Mouse (Mus musculus): ENCODE measurements around the gene A530084C06Rik.

A530084C06Rik gene

DNA sequence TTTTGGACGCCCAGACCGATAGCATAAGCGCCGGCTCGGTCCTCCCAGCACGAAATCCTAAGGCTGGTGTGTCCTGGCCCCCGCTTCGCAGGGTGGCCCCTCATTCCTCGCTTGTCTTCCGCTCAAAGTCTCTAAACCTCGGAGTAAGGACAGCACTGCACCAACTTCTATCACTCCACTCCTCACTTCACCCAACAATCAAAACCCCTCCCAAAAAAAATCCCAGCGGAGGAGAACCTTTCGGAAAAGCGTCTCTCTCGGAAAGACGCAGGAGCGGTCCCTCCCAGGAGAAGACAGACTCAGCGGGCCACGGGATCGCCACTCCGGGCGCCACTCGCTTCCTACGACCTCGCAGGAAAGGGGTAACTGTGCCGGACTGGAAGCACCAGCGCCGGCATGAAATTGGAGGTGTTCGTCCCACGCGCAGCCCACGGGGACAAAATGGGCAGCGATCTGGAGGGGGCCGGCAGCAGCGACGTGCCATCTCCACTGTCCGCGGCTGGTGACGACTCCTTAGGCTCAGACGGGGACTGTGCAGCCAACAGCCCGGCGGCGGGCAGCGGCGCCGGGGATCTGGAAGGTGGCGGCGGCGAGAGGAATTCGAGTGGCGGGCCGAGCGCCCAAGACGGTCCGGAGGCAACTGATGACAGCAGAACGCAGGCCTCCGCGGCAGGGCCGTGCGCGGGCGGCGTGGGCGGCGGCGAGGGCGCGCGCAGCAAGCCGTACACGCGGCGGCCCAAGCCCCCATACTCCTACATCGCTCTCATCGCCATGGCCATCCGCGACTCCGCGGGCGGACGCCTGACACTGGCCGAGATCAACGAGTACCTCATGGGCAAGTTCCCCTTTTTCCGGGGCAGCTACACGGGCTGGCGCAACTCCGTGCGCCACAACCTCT is at the start of gene A530084C06Rik:
Gene A530084C06Rik (minus strand): TSS at position 813 of the 898 bp plus-strand sequence.
- DNase-seq (ENCODE audit: low spot score in 2 of 2): no peak

GRCm38 (mm10) chr13:31603964-31604363 is 44.8 kb upstream of the A530084C06Rik start:
- no peak for DNase-seq (ENCODE audit: low spot score in 2 of 2)

DNA sequence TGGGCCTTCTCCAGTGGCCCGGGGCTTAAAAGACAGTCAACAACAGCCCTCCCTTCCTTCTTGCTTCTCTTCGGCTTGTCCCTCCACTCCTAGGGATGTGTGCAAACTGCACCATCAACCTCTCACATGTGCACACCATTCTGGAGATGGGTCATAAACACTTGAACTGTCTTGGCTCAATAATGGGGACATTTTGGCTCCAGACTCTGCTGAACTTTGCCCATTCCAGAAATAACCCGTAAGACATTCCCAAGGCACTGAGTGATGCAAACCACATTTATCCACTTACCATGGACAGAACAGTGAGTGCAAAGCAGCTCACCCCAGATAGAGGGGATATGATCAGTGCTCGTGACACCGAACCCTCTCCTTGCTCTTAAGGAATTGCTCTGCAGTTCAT is 40.4 kb upstream of the A530084C06Rik start:
- DNase-seq (ENCODE audit: low spot score in 2 of 2): no peak

DNA sequence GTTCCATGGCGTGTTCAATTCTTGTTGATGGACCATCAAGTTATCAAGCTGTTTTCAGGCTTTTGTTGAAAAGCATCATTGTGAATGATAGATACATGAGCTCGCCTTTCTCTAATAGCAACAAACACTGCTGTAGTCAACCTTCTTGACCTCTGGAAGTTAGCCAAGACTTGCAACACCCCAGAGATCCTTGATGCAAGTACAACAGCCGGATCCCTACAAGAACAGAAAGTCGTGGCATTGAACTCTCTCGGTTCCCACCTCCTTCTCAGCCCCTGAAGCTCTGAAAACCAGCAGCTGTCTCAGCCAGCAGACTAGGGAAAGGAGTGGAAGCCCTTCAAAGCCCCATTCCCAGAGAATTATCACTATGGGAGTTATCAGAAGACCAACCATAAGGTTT is 28.2 kb upstream of the A530084C06Rik start:
- no peak for DNase-seq (ENCODE audit: low spot score in 2 of 2)

DNA sequence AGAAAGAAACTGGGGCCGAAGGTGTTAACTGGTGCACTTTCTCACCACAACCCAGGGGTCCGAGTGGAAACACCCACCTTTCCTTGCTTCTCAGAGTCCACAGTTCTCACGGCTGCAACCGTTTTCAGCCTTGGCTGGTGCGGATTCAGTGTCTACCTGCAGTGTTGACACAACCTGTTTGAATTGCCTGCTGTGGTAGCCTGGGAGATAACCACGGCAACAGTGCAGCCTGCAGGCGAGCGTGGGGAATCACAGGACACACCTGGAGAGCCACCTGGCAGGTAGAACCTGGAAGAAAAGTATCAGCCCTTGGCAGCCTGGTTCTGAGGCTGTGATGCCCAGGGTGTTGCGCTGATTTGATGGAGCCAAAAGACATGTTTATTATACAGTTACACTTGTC is 20.7 kb upstream of the A530084C06Rik start:
- no peak for DNase-seq (ENCODE audit: low spot score in 2 of 2)

- no peak for DNase-seq (ENCODE audit: low spot score in 2 of 2)
Measured at GRCm38 (mm10) chr13:31578389-31578788, 19.3 kb upstream of the A530084C06Rik start.

GRCm38 (mm10) chr13:31577576-31577975 is 18.4 kb upstream of the A530084C06Rik start:
- DNase-seq (ENCODE audit: low spot score in 2 of 2): no peak

DNA sequence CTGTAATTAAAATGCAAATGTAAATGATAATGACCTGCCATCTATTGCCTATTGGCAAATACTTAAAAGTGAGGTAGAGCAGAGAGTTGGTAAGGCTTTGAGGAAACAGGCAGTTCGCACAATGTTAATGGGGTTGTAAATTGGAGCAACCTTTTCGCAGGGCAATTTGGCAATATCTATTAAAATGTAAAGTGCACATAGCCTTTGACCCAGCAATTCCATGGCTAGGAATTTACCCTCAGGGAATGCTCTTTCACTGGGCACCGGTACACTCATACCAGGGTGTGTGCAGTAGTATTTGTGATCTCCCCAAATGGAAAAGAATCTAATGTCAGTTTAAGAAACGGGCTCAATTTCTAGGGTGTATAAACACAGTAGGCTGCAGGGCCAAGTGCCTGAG is 17.6 kb upstream of the A530084C06Rik start:
- no peak for DNase-seq (ENCODE audit: low spot score in 2 of 2)

- no peak for DNase-seq (ENCODE audit: low spot score in 2 of 2)
Measured at GRCm38 (mm10) chr13:31574627-31575026, 15.5 kb upstream of the A530084C06Rik start.

DNA sequence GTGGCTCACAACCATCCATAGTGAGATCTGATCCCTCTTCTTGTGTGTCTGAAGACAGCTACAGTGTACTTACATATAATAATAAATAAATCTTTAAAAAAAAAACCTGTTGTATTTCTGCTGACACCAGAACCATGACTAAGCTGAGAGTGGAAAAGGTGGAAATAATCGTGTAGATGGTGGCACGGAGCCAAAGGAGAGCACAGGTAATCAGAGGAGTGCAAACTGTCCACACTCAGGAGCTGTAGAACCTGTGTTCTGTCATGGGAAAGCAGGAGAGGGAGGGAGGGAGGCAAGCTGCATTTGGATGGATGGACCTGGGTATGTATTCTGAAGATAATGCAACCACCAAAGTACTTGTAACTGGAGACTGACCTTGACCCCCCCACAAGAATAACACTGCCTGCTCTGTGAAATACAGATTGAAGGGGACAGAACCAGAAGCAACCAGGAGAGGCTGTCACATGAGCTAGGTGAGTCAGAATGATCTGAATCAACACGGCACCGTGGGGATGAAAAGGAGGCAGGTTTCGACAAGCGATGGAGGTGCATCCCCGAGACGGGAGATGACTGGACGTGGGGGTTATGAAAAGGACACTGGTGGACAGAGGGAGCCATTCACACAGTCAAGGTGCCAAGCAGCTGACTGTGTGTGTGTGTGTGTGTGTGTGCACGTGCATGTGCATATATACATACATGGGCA is 13.8 kb upstream of the A530084C06Rik start:
- DNase-seq (ENCODE audit: low spot score in 2 of 2): no peak

GRCm38 (mm10) chr13:31567617-31568294 is 8.6 kb upstream of the A530084C06Rik start:
- DNase-seq (ENCODE audit: low spot score in 2 of 2): no peak

GRCm38 (mm10) chr13:31567099-31567498 is 8.0 kb upstream of the A530084C06Rik start:
- no peak for DNase-seq (ENCODE audit: low spot score in 2 of 2)

GRCm38 (mm10) chr13:31564394-31564793 is 5.3 kb upstream of the A530084C06Rik start:
- no peak for DNase-seq (ENCODE audit: low spot score in 2 of 2)

DNA sequence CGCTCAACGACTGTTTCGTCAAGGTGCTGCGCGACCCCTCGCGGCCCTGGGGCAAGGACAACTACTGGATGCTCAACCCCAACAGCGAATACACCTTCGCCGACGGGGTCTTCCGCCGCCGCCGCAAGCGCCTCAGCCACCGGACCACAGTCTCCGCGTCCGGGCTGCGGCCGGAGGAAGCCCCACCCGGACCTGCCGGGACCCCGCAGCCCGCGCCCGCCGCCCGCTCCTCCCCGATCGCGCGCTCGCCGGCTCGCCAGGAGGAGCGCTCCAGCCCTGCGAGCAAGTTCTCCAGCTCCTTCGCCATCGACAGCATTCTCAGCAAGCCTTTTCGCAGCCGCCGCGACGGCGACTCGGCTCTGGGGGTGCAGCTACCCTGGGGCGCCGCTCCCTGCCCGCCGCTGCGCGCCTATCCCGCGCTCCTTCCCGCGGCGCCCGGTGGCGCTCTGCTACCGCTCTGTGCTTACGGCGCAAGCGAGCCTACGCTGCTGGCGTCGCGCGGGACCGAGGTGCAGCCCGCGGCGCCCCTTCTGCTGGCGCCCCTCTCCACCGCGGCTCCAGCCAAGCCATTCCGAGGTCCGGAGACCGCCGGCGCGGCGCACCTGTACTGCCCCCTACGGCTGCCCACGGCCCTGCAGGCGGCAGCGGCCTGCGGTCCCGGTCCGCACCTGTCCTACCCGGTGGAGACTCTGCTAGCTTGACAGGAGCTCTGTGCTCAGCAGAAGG is 449 bp upstream of the A530084C06Rik start:
- DNase-seq (ENCODE audit: low spot score in 2 of 2): no peak

DNA sequence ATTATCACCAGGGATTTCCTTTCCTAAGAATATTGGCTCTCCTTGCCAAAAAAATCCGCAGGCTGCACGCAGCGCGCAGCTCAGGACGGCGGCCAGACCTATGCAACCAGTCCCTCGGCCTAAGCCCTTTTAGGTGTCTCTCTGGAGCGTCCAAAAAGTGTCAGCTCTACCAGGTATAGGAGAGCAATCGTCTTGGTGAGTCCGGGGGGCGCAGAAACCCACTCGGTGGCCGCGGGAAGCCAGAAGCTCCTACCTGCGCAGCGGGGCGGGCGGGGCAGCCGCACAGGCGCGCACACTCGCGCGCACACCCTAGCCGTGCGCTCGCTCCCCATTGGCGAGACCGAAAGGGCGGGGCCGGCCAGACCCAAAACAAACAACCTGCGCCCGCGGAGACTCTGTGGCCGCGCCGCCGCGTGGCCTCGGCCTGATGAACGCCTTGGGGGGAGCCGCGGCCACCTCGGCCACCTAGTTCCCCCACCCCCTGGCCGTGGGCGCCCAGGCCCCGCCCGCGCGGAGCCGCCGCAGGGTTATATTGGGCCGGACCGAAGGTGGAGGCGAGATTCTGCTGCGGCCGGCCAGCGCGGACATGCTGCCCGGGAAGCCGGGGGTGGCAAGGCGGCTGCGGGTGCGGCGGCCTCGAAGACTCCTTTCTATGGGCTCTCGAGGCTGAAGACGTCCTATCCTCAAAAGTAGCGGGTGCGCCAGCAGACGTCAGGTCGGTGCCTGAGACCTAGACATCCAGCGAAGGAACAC is 1.2 kb downstream of the A530084C06Rik start:
- no peak for DNase-seq (ENCODE audit: low spot score in 2 of 2)

- no peak for DNase-seq (ENCODE audit: low spot score in 2 of 2)
Measured at GRCm38 (mm10) chr13:31556964-31557767, 2.0 kb downstream of the A530084C06Rik start.

- DNase-seq (ENCODE audit: low spot score in 2 of 2): no peak
Measured at GRCm38 (mm10) chr13:31555834-31556233, 3.3 kb downstream of the A530084C06Rik start, which contains the start of gene Foxq1. Foxq1 (plus strand) TSS chr13:31556134.

GRCm38 (mm10) chr13:31547610-31548009 is 11.5 kb downstream of the A530084C06Rik start:
- DNase-seq (ENCODE audit: low spot score in 2 of 2): no peak

DNA sequence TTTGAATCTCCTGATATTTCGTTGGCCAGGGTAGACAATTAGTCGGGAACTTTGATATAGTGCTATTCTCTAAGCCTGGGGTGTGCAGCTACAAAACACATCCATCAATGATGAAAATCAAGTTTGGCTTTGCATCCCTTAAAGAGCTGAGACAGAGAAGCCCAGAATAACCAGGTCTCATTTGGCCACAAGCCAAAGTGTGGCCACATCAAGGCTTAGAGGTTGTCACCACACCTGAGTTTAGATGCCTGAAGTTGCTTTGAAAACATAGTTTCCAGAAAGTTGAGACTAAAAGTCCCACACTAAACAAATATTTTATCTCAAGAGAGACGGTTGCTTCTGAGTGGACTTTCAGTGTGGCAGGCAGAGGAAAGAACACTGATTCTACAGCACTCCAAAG is 11.9 kb downstream of the A530084C06Rik start:
- no peak for DNase-seq (ENCODE audit: low spot score in 2 of 2)

DNA sequence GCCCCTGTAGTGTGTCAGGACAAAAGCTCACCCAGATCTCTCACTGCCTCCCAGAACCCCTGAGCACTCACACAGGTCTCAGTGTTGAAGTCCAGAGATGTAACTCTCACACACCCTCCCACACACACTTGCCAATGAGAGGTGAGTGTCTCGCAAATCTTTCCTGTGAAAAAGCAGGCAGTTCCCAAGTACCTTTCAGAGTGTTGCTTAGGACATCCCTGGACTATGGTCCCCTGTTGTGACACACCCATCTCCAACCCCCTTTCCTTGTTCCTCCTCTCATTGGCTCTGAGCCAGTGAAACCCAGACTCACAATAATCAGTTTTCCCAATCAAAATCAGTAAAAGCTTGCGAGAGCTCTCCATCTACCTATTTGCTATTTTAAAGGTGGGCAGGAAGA is 12.3 kb downstream of the A530084C06Rik start:
- no peak for DNase-seq (ENCODE audit: low spot score in 2 of 2)
